In the genomic region with DNA sequence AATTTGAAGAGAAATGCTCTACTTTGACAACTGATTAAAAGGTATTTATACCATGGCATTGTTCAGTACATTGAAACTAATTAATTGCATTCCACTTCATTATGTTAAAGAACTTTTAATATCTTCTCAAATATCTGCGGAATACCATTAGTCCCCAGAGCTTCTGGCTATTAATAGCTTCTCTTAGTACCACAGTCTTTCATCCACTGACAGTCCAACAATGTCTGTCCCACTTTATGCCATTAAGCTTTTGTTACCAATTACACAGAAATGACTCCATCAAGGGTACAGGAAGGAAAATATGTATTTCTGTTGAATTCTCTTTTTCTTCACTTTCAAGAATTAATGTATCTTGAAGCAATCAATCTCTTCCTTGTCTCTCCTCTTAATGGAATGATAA, we compare ENCODE assay signal across 19 mouse cellular contexts.
"Had no signal": no experiment of that assay in that cellular context is flagged by ENCODE, and none has a peak within 500 bp of the region (broad histone marks: within the 10 kb centered on the region; RNA-seq: fewer than 3 reads in every experiment).

No protein-coding gene starts in this region.

- DNase-seq: kidney, postnatal 25 days; layer of hippocampus, adult 9-11 months; liver, embryonic 13.5 days; lung, adult 2 months; lung, postnatal 14 days; lung, postnatal 4 days; right cerebral cortex, adult 18-20 months; right cerebral cortex, postnatal 14 days; right cerebral cortex, postnatal 4 days; thymus, adult 2 months; thymus, postnatal 14 days; thymus, postnatal 4 days had no signal

- H3K9me3 ChIP-seq: liver, embryonic 13.5 days; midbrain, embryonic 15.5 days; neural tube, embryonic 13.5 days had no signal

- H3K27ac ChIP-seq: kidney, postnatal 0 days; layer of hippocampus, adult 2 months; liver, embryonic 13.5 days; midbrain, embryonic 15.5 days; neural tube, embryonic 13.5 days; stomach, postnatal 0 days had no signal

- H3K4me3 ChIP-seq: layer of hippocampus, adult 2 months; liver, embryonic 13.5 days; midbrain, embryonic 15.5 days; myocyte; neural tube, embryonic 13.5 days had no signal

- ATAC-seq: midbrain, embryonic 15.5 days had no signal

- H3K4me1 ChIP-seq: liver, embryonic 13.5 days; midbrain, embryonic 15.5 days; neural tube, embryonic 13.5 days had no signal

- H3K36me3 ChIP-seq: liver, embryonic 13.5 days; midbrain, embryonic 15.5 days; neural tube, embryonic 13.5 days had no signal

- H3K4me2 ChIP-seq: liver, embryonic 13.5 days; midbrain, embryonic 11.5 days; midbrain, embryonic 15.5 days; neural tube, embryonic 13.5 days had no signal

- H3K9ac ChIP-seq: liver, embryonic 13.5 days; midbrain, embryonic 15.5 days; neural tube, embryonic 13.5 days had no signal

- H3K27me3 ChIP-seq: liver, embryonic 13.5 days; midbrain, embryonic 15.5 days; neural tube, embryonic 13.5 days had no signal
